Mouse (Mus musculus): Measurements from ENCODE around the gene Naa20. TPM values are rescaled to one million over a fixed set of nuclear protein-coding genes. Genes with fewer than 3 reads are reported as not detected.

Naa20 gene
- polyA plus RNA-seq, 1 experiment = 55.3 TPM

DNA sequence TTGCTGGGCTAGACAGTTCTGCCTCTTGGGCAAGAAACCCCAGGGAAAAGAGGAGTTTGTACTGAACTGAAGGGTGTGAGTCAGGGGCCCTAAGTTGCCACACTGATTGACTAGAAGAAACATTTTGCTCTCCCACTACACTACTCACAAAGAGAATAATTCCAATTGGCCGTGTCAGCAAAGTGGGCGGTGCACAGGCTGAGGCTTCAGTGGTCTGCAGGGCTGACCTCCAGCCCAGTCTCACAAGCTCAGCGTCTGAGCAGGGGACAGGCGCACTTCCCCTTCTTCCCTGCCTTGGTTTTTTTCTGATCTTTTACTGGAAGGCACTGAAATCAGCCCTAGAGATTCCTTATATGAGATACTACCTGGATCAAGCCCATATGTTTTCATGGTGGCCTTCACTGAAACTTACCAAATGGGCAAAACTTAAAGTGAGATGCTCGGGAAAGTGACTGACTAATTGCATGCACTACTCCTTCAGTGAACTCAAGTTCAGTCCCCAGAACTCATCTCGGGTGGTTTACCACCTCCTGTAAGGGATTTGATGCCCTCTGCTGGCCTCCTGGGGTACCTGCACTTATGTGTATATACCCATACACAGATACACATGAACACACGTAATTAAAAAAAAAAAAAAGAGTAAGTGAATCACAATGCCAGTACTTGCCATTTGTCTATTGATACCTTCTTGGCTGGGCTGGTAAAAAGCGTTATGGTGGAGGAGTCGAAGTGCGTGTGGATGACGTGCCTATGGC, 35.0 kb upstream of the Naa20 start:
- Histone ChIP-seq H3K4me3 (replicated peaks) (no peak overlapping the region), H3K9me3 (peaks cover 40% of the 10 kb centered on the region), H3K27me3 (replicated peaks) (no peaks in the 10 kb centered on the region), H3K36me3 (replicated peaks; ENCODE audit: low read length) (peaks cover 14% of the 10 kb centered on the region), H3K4me1 (no peaks in the 10 kb centered on the region)
- TF ChIP-seq GATA1 (IDR thresholded peaks at IDR 0.05; ENCODE audit: borderline replicate concordance, low read length) (no peak), FLI1 (IDR thresholded peaks at IDR 0.05; ENCODE audit: low read length) (no peak)

DNA sequence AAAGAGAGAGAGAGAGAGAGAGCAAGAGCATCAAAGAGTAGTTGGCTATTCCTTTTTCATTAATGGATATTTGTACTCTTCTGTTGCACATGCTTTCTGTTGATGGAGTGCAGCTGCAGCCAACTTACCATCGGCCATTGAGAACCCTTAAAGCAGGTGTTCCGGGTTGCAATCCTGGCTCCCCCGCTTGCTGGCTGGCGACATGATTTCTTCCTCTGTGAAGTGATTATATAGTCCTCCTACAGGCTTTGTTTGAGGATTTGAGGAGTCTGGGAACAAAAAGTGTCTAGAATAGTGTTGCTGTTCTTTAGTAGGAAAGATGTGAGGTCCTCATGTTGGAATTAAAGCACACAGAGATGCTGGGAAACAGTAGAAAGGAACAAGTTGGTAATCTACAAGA, 30.6 kb upstream of the Naa20 start:
- Histone ChIP-seq H3K36me3 (replicated peaks; ENCODE audit: low read length) (peaks cover 14% of the 10 kb centered on the region), H3K9me3 (peaks cover 39% of the 10 kb centered on the region), H3K4me1 (no peaks in the 10 kb centered on the region), H3K4me3 (replicated peaks) (no peak overlapping the region), H3K27me3 (replicated peaks) (peaks cover 6% of the 10 kb centered on the region)
- TF ChIP-seq FLI1 (IDR thresholded peaks at IDR 0.05; ENCODE audit: low read length) = no peak
- TF ChIP-seq GATA1 (IDR thresholded peaks at IDR 0.05; ENCODE audit: borderline replicate concordance, low read length) = no peak

DNA sequence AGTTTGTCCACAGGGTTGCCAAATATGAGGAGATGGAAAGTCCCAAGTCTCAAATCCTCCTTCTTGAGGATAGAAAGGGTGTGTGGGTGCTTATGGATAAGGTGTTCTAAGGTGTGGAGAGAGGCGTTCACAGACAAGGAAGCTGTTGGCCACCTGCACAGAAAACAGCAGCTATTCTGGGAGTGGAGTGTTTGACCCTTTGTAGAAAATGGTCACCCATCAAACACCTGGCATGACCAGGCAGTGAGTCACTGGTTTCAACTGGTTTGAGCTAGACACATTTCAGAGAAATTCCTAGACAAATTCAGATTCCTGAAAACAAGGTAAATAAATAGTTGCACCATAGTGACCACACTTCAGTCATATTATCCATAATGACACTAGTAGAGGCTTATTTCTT, 29.8 kb upstream of the Naa20 start:
- Histone ChIP-seq H3K4me3 (replicated peaks) (no peak overlapping the region), H3K4me1 (no peaks in the 10 kb centered on the region), H3K9me3 (peaks cover 31% of the 10 kb centered on the region), H3K27me3 (replicated peaks) (peaks cover 8% of the 10 kb centered on the region), H3K36me3 (replicated peaks; ENCODE audit: low read length) (peaks cover 15% of the 10 kb centered on the region)
- TF ChIP-seq GATA1 (IDR thresholded peaks at IDR 0.05; ENCODE audit: borderline replicate concordance, low read length) (no peak), FLI1 (IDR thresholded peaks at IDR 0.05; ENCODE audit: low read length) (no peak)

DNA sequence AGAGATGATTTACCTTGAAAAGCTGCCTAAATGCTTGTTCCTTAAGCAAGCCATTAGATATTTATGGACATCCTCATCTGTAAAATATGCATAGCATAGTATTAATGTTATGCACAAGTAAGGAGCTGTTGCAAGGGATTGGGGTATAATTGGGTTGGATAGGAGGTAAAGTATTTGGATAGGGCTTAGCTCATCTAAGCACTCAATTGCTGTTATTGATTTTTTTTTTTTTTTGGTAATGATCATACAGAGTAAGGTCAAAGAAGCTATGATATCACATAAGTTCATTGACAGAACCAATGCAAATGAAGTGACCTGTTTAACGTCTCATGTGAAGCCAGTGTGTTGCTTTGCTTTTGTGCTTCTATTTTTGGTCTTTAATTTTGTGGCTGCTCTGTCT, 27.9 kb upstream of the Naa20 start:
- Histone ChIP-seq H3K4me3 (replicated peaks) (no peak overlapping the region), H3K4me1 (peaks cover 3% of the 10 kb centered on the region; the same call in 1 of the 2 replicates), H3K36me3 (replicated peaks; ENCODE audit: low read length) (peaks cover 12% of the 10 kb centered on the region), H3K27me3 (replicated peaks) (peaks cover 10% of the 10 kb centered on the region), H3K9me3 (peaks cover 13% of the 10 kb centered on the region)
- no peak for TF ChIP-seq FLI1 (IDR thresholded peaks at IDR 0.05; ENCODE audit: low read length)
- no peak for TF ChIP-seq GATA1 (IDR thresholded peaks at IDR 0.05; ENCODE audit: borderline replicate concordance, low read length)

DNA sequence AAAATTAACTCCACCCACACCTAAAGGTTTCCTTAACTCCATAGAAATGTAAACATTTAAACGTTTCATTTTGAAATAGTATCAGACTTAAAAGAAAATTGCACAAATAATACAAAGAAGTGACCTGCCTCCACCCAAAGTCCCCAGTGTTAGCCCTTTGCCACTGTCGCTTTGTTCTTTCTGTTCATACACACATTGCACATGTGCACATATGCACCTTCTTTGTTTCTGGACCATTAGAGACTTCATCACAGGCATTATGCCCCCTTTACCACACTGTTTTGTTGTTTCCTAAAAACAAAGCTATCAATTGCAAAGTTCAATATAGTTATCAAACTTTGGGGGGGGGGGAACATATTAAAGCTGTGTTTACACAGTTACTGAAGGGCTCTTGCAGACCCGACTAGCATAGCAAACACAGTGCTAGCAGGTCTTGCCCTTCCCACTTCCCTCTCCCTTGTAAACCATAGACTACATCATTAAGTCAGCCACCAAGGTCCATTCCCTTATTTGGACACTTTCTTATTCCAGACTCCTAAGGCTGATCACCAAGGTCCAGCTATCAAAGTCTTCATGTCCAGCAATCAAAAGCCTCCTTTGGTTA, 26.9 kb upstream of the Naa20 start:
- Histone ChIP-seq H3K4me1 (peaks cover 6% of the 10 kb centered on the region; the same call in 1 of the 2 replicates), H3K36me3 (replicated peaks; ENCODE audit: low read length) (peaks cover 11% of the 10 kb centered on the region), H3K4me3 (replicated peaks) (no peak overlapping the region), H3K27me3 (replicated peaks) (peaks cover 12% of the 10 kb centered on the region), H3K9me3 (peaks cover 3% of the 10 kb centered on the region)
- TF ChIP-seq GATA1 (IDR thresholded peaks at IDR 0.05; ENCODE audit: borderline replicate concordance, low read length) (no peak), FLI1 (IDR thresholded peaks at IDR 0.05; ENCODE audit: low read length) (no peak)

DNA sequence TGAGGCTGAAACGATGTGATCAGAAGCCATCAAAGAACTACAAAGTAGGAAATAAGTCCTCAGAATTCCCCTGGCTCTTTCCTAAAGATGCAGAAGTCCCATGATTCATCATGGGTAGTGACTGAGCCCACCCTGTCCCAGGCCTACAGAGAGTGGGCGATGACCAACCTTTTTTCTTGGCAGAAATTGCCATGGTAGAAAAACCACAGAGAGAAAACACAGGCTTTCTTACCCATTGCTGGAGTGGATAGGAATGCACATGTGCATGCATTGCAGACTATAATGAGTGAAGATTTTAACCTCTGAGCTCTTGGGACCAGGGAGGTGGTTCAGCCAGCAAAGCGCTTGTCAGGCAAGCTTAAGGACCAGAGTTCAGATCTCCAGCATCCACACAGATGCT, 24.7 kb upstream of the Naa20 start:
- Histone ChIP-seq H3K27me3 (replicated peaks) (peaks cover 9% of the 10 kb centered on the region), H3K36me3 (replicated peaks; ENCODE audit: low read length) (peaks cover 11% of the 10 kb centered on the region), H3K9me3 (no peaks in the 10 kb centered on the region), H3K4me1 (peaks cover 27% of the 10 kb centered on the region), H3K4me3 (replicated peaks) (no peak overlapping the region)
- TF ChIP-seq GATA1 (IDR thresholded peaks at IDR 0.05; ENCODE audit: borderline replicate concordance, low read length) (no peak), FLI1 (IDR thresholded peaks at IDR 0.05; ENCODE audit: low read length) (no peak)

DNA sequence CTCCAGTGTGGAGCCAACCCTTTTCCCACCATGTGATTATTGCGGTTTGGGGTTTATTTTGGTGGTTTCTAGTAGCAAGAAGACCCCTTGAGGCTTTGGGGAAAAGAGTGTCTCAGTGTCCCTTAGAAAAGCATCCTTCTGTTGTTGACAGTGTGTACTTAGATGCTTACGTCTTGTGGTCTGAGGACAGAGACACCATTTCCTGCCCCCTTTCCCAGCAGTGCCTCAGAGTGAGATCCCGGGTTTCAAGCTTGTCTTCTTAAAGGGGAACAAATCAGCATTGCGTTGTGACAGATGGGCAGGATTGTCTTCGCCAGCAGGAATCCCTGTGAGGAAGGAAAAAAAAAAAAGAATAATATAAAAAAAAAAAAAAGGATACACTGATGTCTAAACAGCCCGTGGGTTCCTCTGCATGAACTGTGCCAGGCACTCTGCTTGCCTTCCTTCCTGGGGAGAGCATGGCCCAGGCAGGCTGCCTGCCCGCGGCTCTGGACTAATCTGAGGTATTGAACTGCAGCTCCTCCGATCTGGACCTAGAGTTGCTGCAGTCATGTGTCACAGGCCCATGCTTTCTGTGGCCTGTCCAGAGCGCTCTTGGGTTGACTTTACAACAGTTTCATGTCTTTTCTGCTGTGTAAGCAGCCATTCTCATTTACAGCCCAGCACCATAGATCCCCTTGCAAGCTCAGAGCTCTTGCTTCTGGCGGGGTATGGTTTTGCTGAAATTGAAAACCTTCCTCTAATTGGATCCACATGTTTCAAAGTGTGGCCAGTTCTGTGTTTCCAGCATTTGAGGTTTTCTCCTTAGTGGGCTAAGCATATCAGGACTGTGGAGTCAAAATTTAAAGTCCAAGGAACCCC, 20.8 kb upstream of the Naa20 start:
- Histone ChIP-seq H3K36me3 (replicated peaks; ENCODE audit: low read length) (peaks cover 25% of the 10 kb centered on the region), H3K27me3 (replicated peaks) (peaks cover 8% of the 10 kb centered on the region), H3K4me3 (replicated peaks) (no peak overlapping the region), H3K4me1 (peaks cover 61% of the 10 kb centered on the region), H3K9me3 (no peaks in the 10 kb centered on the region)
- no peak for TF ChIP-seq GATA1 (IDR thresholded peaks at IDR 0.05; ENCODE audit: borderline replicate concordance, low read length)
- TF ChIP-seq FLI1 (IDR thresholded peaks at IDR 0.05; ENCODE audit: low read length) = no peak

DNA sequence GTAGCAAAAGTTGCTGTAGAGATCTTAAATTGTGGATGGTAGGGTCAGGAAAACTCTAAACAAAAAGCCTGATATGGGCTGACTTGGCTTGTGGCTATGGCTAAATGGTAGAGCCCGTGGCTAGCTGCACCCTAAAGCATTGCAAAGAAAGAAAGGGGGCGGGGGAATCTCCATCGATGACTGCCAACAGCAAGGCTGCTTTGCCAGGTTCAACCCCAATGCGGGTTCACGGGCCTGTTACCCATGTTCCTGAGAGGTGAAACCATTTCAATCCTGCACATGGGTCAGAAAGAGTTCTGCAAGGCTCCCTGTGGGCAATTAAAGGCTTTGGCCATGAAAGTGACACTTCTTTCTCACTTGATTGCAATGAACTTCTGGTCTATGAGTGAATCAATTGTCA, 20.0 kb upstream of the Naa20 start:
- Histone ChIP-seq H3K4me3 (replicated peaks) (no peak overlapping the region), H3K9me3 (no peaks in the 10 kb centered on the region), H3K4me1 (peaks cover 61% of the 10 kb centered on the region), H3K36me3 (replicated peaks; ENCODE audit: low read length) (peaks cover 22% of the 10 kb centered on the region), H3K27me3 (replicated peaks) (peaks cover 4% of the 10 kb centered on the region)
- no peak for TF ChIP-seq GATA1 (IDR thresholded peaks at IDR 0.05; ENCODE audit: borderline replicate concordance, low read length)
- TF ChIP-seq FLI1 (IDR thresholded peaks at IDR 0.05; ENCODE audit: low read length) = no peak

DNA sequence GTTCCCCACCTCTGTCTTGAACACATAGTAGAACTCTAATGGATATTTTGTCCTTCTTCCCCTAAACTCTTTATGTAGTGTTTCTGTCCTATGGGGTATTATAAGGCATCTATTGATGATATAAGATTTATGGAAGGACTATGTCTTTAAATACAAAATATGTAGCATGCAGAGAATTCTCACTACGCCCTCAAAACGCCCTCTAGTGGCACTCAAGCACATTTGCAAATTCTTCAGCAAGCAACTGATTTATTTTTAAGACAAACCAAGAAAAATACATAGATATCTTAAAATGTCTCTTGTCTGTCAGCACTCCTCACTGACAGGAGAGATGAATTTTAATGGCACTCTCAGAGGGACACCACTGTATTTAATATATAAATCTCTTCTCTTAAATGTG, 19.5 kb upstream of the Naa20 start:
- Histone ChIP-seq H3K27me3 (replicated peaks) (peaks cover 4% of the 10 kb centered on the region), H3K36me3 (replicated peaks; ENCODE audit: low read length) (peaks cover 22% of the 10 kb centered on the region), H3K4me1 (peaks cover 65% of the 10 kb centered on the region), H3K4me3 (replicated peaks) (no peak overlapping the region), H3K9me3 (no peaks in the 10 kb centered on the region)
- TF ChIP-seq FLI1 (IDR thresholded peaks at IDR 0.05; ENCODE audit: low read length) (no peak), GATA1 (IDR thresholded peaks at IDR 0.05; ENCODE audit: borderline replicate concordance, low read length) (no peak)
